Comparison of ENCODE assay signal across 17 mouse cellular contexts in genomic region chr12:31592011-31592410, GRCm38 (mm10). TPM values are rescaled to one million over a fixed set of nuclear protein-coding genes. Genes with fewer than 3 reads are reported as not detected.
"Had no signal": no experiment of that assay in that cellular context is flagged by ENCODE, and none has a peak within 500 bp of the region (broad histone marks: within the 10 kb centered on the region; RNA-seq: fewer than 3 reads in every experiment).

No protein-coding gene starts in this region.

- ATAC-seq: intestine, postnatal 0 days; midbrain, embryonic 15.5 days had no signal

- DNase-seq: kidney, adult 8-10 months; kidney, postnatal 36 days; liver; liver, embryonic 13.5 days; retina, postnatal 1 day; right cerebral cortex, postnatal 4 days; spleen, adult 18-20 months; thymus, adult 18-20 months; thymus, postnatal 14 days had no signal

- H3K4me2 ChIP-seq: limb, embryonic 12.5 days; liver, embryonic 13.5 days; lung, embryonic 15.5 days; midbrain, embryonic 15.5 days; neural tube, embryonic 13.5 days had no signal

- H3K4me3 ChIP-seq: layer of hippocampus, adult 2 months; limb, embryonic 12.5 days; liver, embryonic 13.5 days; lung, embryonic 15.5 days; midbrain, embryonic 10.5 days; midbrain, embryonic 15.5 days; neural tube, embryonic 13.5 days had no signal

- H3K27me3 ChIP-seq: limb, embryonic 12.5 days; liver, embryonic 13.5 days; lung, embryonic 15.5 days; midbrain, embryonic 15.5 days; neural tube, embryonic 13.5 days had no signal

- H3K9me3 ChIP-seq: liver, embryonic 13.5 days; lung, embryonic 15.5 days; midbrain, embryonic 10.5 days; midbrain, embryonic 15.5 days; neural tube, embryonic 13.5 days had no signal

- H3K9ac ChIP-seq: limb, embryonic 12.5 days; liver, embryonic 13.5 days; lung, embryonic 15.5 days; midbrain, embryonic 15.5 days; neural tube, embryonic 13.5 days had no signal

- H3K4me1 ChIP-seq: limb, embryonic 12.5 days; liver, embryonic 13.5 days; lung, embryonic 15.5 days; midbrain, embryonic 15.5 days; neural tube, embryonic 13.5 days had no signal

- H3K27ac ChIP-seq: kidney, postnatal 0 days; layer of hippocampus, adult 2 months; limb, embryonic 12.5 days; liver, embryonic 13.5 days; lung, embryonic 15.5 days; midbrain, embryonic 10.5 days; midbrain, embryonic 15.5 days; neural tube, embryonic 13.5 days had no signal

- H3K36me3 ChIP-seq: lung, embryonic 15.5 days; midbrain, embryonic 10.5 days; midbrain, embryonic 15.5 days; neural tube, embryonic 13.5 days had no signal

RNA-seq across cellular contexts. Expression of gene Slc26a4, which starts 32.2 kb away (rescaled TPM):
- polyA plus RNA-seq: liver, embryonic 13.5 days; lung, embryonic 15.5 days; midbrain, embryonic 10.5 days had no signal
